Comparison of ENCODE assay signal across 10 mouse cellular contexts in the genomic region with DNA sequence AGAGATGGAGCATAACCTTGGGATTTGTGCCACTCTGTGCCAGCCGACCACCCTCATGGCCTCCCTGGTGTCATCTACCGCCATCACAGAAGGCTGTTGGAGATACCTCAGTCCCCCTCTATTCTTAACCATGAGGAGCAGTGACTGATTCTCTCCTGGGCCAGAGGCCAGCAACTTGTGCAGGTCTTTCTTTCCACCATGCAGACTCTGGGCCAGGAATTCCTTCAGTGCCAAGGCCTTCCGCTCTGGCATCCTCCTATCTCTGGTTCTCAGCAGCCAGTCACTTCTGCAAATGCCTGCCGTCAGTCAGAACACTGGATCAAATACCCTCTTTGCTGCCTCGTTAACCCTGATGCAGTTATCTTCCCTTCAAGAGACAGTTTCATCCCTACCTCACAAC. TPM values are rescaled to one million over a fixed set of nuclear protein-coding genes. Genes with fewer than 3 reads are reported as not detected.
DNase-seq lines count a peak whose midpoint lies in the region; ATAC-seq and TF ChIP-seq lines count a peak whose summit lies in the region.
"Had no signal": no experiment of that assay in that cellular context is flagged by ENCODE, and none has a peak within 500 bp of the region (broad histone marks: within the 10 kb centered on the region; RNA-seq: fewer than 3 reads in every experiment).

No protein-coding gene starts in this region.

- H3K4me1 ChIP-seq in midbrain, postnatal 0 days (ENCODE audit: insufficient read depth, low read length): no peaks in the 10 kb centered on the region
- H3K4me1 ChIP-seq in midbrain, embryonic 10.5 days: peaks cover 3% of the 10 kb centered on the region; the same call in 1 of the 2 replicates

- no peak overlapping the region for H3K4me2 ChIP-seq in midbrain, postnatal 0 days (ENCODE audit: low read depth, low read length, poor library complexity, severe bottlenecking)
- H3K4me2 ChIP-seq: kidney, embryonic 15.5 days had no signal

- no peak overlapping the region for H3K27ac ChIP-seq in gastrocnemius, adult 2 months
- H3K27ac ChIP-seq in midbrain, postnatal 0 days (ENCODE audit: low read depth, low read length): peak overlapping the region; percentile 26; the same call in 1 of the 2 replicates
- H3K27ac ChIP-seq in midbrain, embryonic 10.5 days (replicated peaks): no peak overlapping the region
- H3K27ac ChIP-seq: kidney, embryonic 15.5 days had no signal

- H3K9ac ChIP-seq in midbrain, postnatal 0 days (replicated peaks; ENCODE audit: low read length, poor library complexity, severe bottlenecking): no peak overlapping the region
- H3K9ac ChIP-seq: kidney, embryonic 15.5 days had no signal

- H3K9me3 ChIP-seq in midbrain, postnatal 0 days (ENCODE audit: low read length): no peaks in the 10 kb centered on the region
- H3K9me3 ChIP-seq in midbrain, embryonic 10.5 days (replicated peaks): no peaks in the 10 kb centered on the region
- H3K9me3 ChIP-seq: kidney, embryonic 15.5 days had no signal

- peaks cover 29% of the 10 kb centered on the region for H3K36me3 ChIP-seq in midbrain, postnatal 0 days (ENCODE audit: insufficient read depth, low read length)
- peaks cover 10% of the 10 kb centered on the region; the same call in 1 of the 2 replicates for H3K36me3 ChIP-seq in midbrain, embryonic 10.5 days

- WGBS in midbrain, postnatal 0 days: 66% methylated on average over 5 of the region's 5 CpGs
- 75% methylated on average over 5 of the region's 5 CpGs for WGBS in midbrain, embryonic 10.5 days

- TF ChIP-seq CTCF in gastrocnemius, adult 2 months (IDR thresholded peaks at IDR 0.05): no peak
- no peak for TF ChIP-seq CTCF in midbrain, postnatal 0 days (IDR thresholded peaks at IDR 0.05)

- intact Hi-C loops in gastrocnemius, adult 2 months (cut with DNase I): no loop called here

- DNase-seq in gastrocnemius, adult 2 months: peak; percentile 41
- DNase-seq in gastrocnemius, postnatal 25 days: no peak
- DNase-seq in midbrain, postnatal 0 days (ENCODE audit: low spot score): peak; percentile 39
- DNase-seq in midbrain, embryonic 10.5 days (ENCODE audit: low spot score): no peak
- peak; percentile 38 for DNase-seq in cerebellum, postnatal 36 days
- DNase-seq in thymus, postnatal 4 days: no peak
- DNase-seq in kidney, postnatal 10 days: no peak
- DNase-seq: layer of hippocampus, postnatal 36 days; midbrain, embryonic 14.5 days had no signal

- no peak overlapping the region for H3K4me3 ChIP-seq in gastrocnemius, adult 2 months
- H3K4me3 ChIP-seq in midbrain, postnatal 0 days (ENCODE audit: low read depth, low read length): no peak overlapping the region
- H3K4me3 ChIP-seq in midbrain, embryonic 10.5 days: no peak overlapping the region
- H3K4me3 ChIP-seq: kidney, embryonic 15.5 days had no signal

- ATAC-seq in midbrain, postnatal 0 days (ENCODE audit: low FRiP score): no peak

- H3K27me3 ChIP-seq in midbrain, postnatal 0 days (ENCODE audit: insufficient read depth, low read length): no peaks in the 10 kb centered on the region
- H3K27me3 ChIP-seq in midbrain, embryonic 10.5 days (ENCODE audit: low read depth, poor library complexity, severe bottlenecking): no peaks in the 10 kb centered on the region
- H3K27me3 ChIP-seq: kidney, embryonic 15.5 days had no signal

RNA-seq across cellular contexts. Expression of a gene that starts 31.9 kb away (rescaled TPM):
- total RNA-seq in gastrocnemius, adult 2 months (2021): 10 to 100 TPM; 27.5 to 43.4 TPM
- 10 to 100 TPM; 16.8 to 20.0 TPM for total RNA-seq in gastrocnemius, postnatal 25 days (2021)
- 77.1 and 96.5 TPM in 2 replicates for total RNA-seq in midbrain, postnatal 0 days (2014; rRNA removed)
- 34.5 and 38.1 TPM in 2 replicates for polyA plus RNA-seq in midbrain, postnatal 0 days (2015; fragmentation: Nextera tagmentation; extraction: Ambion mirVana)
- polyA plus RNA-seq in midbrain, embryonic 10.5 days (2016; fragmentation: Nextera tagmentation; extraction: Ambion mirVana): 47.0 and 51.0 TPM in 2 replicates

Comparison
In these comparisons a context has a peak if more than half of its experiments do, and no peak if none do; other contexts are left out.
1. DNase-seq: peak in gastrocnemius, adult 2 months (single experiment), midbrain, postnatal 0 days (single experiment) and cerebellum, postnatal 36 days (2 of 2); none in gastrocnemius, postnatal 25 days (single experiment), midbrain, embryonic 10.5 days (single experiment), thymus, postnatal 4 days (single experiment) and kidney, postnatal 10 days (single experiment).